Mouse (Mus musculus) heart, embryonic 14.5 days (tissue): ENCODE data around the gene Hrk. TPM values are rescaled to one million over a fixed set of nuclear protein-coding genes. Genes with fewer than 3 reads are reported as not detected.

Experiments
- ATAC-seq: fragments of 200-750 bp; cut with Nextera tagmentation; 2 replicates; pipeline ENCODE4 v1.8.0; 2017; ENCODE audit warnings: low read depth, moderate TSS enrichment; ENCODE audit not compliant: insufficient number of reproducible peaks, insufficient read depth, low FRiP score
- H3K27ac ChIP-seq, 2 experiments: fragments of 200-500 bp in 1 of 2; fragments of 300-500 bp in 1 of 2; sonication (generic) in 1 of 2; replicated peaks in 1 of 2; 2 replicates each; pipeline ENCODE4 v1.5.1; 2012 to 2014; ENCODE audit warnings: low read depth in 2 of 2, low read length in 2 of 2, control low read depth in 1 of 2, mild to moderate bottlenecking in 1 of 2, mixed read lengths in 1 of 2; ENCODE audit not compliant: control insufficient read depth in 1 of 2, insufficient read depth in 1 of 2
- H3K27me3 ChIP-seq: fragments of 300-500 bp; sonication (generic); 2 replicates; pipeline ENCODE4 v1.6.1; 2014; ENCODE audit warnings: mild to moderate bottlenecking, low read length, control low read depth; ENCODE audit not compliant: control insufficient read depth, insufficient read depth
- H3K36me3 ChIP-seq: fragments of 300-500 bp; sonication (generic); 2 replicates; pipeline ENCODE4 v1.6.1; 2014; ENCODE audit warnings: mild to moderate bottlenecking, control low read depth, low read length, mixed read lengths; ENCODE audit not compliant: control insufficient read depth, insufficient read depth
- H3K4me1 ChIP-seq, 2 experiments: fragments of 200-500 bp in 1 of 2; fragments of 300-500 bp in 1 of 2; sonication (generic) in 1 of 2; 2 replicates each; pipeline ENCODE4 v1.6.1; 2012 to 2014; ENCODE audit warnings: low read length in 2 of 2, control low read depth in 1 of 2, mixed read lengths in 1 of 2; ENCODE audit not compliant: control insufficient read depth in 2 of 2, insufficient read depth in 2 of 2
- H3K4me2 ChIP-seq: fragments of 300-500 bp; sonication (generic); 2 replicates; pipeline ENCODE4 v1.6.1; 2014; ENCODE audit warnings: mild to moderate bottlenecking, low read length
- H3K4me3 ChIP-seq, 2 experiments: fragments of 200-500 bp in 1 of 2; fragments of 300-500 bp in 1 of 2; sonication (generic) in 1 of 2; 2 replicates each; pipeline ENCODE4 v1.5.1; 2012 to 2014; ENCODE audit warnings: low read length in 2 of 2, mild to moderate bottlenecking in 2 of 2, control low read depth in 1 of 2, low read depth in 1 of 2, moderate library complexity in 1 of 2; ENCODE audit not compliant: control insufficient read depth in 1 of 2, insufficient read depth in 1 of 2
- H3K9ac ChIP-seq: fragments of 300-500 bp; sonication (generic); 2 replicates; pipeline ENCODE4 v1.6.1; 2014; ENCODE audit warnings: mild to moderate bottlenecking, low read length
- H3K9me3 ChIP-seq: fragments of 300-500 bp; sonication (generic); 2 replicates; pipeline ENCODE4 v1.6.1; 2016; ENCODE audit warnings: low read length, control low read depth; ENCODE audit not compliant: control insufficient read depth
- WGBS: fragments of 180-500 bp; shearing (Covaris S2); extraction: QIAGEN DNeasy Blood & Tissue Kit; methylation state at CpG from one replicate; pipeline ENCODE4 v1.1.7; 2014; 5-methylcytosine and 5-hydroxymethylcytosine counted together
- polyA plus RNA-seq: library from polyadenylated mRNA; unstranded; fragments of >200 nt; fragmentation: Nextera tagmentation; extraction: Ambion mirVana; gene quantifications from 2 replicates; pipeline ENCODE4 v1.2.1, GENCODE M21; 2014

The Hrk gene
- polyA plus RNA-seq: 0.04 and 0.09 TPM in 2 replicates

DNA sequence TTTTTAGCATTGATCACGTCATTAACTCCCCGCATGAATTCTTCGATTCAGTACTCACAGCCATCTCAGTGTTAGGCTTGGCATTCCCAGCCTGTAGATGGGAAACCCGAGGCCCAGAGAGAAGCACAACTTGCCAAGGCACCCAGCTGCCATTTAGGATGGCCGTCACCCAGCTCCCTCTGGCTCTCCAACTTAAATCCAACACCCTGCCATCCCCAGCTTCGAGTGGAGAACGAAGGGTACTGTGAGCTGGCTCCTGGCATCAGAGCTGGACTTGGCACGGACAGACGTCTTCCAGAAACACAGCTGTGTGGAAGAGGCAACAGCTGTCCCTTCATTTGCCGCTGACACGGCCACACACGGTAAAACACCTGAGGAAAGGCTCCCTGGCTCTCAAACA lies at the start of gene Hrk:
Gene Hrk, plus strand, starts transcription at position 68 of the 400 bp plus-strand sequence.
- no peak within 1 kb of the TSS for H3K4me2 ChIP-seq
- ATAC-seq: no peak
- H3K9me3 ChIP-seq: no peaks in the 10 kb centered on the region
- H3K4me3 ChIP-seq: no peak within 1 kb of the TSS
- no peak within 1 kb of the TSS for H3K27ac ChIP-seq
- no peak within 1 kb of the TSS for H3K9ac ChIP-seq
- WGBS: 55% methylated on average over 12 of the region's 12 CpGs
- no peaks in the 10 kb centered on the region for H3K36me3 ChIP-seq
- H3K27me3 ChIP-seq: peaks cover 54% of the 10 kb centered on the region
- peaks cover 0 to 6% of the 10 kb centered on the region in 2 experiments; a peak in 1 of 4 replicates for H3K4me1 ChIP-seq

DNA sequence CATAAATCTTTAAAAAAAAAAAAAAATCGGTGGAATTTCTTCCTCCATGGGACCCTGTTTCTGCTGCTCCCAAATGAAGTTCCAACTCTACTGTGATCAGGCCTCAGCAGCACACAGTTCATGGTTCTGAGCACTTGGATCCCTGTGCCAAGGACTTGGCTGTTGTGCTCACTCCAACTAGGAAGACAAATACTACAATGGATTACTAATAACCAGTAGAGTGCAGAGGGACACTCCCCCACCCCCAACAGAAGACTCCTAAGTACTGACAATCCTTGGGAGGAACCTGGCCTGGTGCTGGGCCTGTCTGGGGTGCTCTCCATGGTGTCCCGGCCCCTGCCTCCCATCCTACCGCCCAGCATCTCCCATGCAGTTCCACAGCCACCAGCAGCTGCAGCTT lies 46.1 kb upstream of the Hrk start:
- ATAC-seq: no peak
- 83% methylated on average over 3 of the region's 3 CpGs for WGBS

DNA sequence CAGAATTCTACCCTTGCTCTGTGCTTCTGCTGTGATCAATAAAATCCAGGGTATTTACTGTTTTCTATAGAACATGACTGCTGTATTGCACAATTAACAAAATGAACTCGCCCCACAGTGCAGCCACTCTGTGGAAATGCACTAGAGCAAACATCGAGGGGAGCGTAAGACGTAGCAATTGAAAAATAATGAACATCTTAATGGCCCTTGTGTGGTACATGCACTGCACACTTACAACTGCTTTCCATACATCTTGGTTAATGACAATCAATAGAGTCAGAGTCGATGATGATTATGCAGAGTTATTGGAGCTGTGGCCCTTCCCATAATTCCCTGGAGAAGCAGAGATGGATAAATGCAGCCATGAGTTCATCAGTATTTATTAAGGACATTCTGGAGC lies 45.5 kb upstream of the Hrk start:
- no peaks in the 10 kb centered on the region for H3K27me3 ChIP-seq
- H3K4me2 ChIP-seq: no peak overlapping the region
- no peak overlapping the region for H3K9ac ChIP-seq
- H3K27ac ChIP-seq: no peak overlapping the region
- no peak for ATAC-seq
- peaks cover 15 to 27% of the 10 kb centered on the region in 2 experiments for H3K4me1 ChIP-seq
- WGBS: 94% methylated on average over 5 of the region's 5 CpGs
- no peaks in the 10 kb centered on the region for H3K9me3 ChIP-seq
- peaks cover 20% of the 10 kb centered on the region for H3K36me3 ChIP-seq
- H3K4me3 ChIP-seq: no peak overlapping the region

More for the DNA sequence above, 46.1 kb upstream of the Hrk start:
- Histone ChIP-seq H3K4me3 (no peak overlapping the region), H3K36me3 (peaks cover 20% of the 10 kb centered on the region), H3K4me2 (no peak overlapping the region), H3K4me1 (peaks cover 15 to 27% of the 10 kb centered on the region in 2 experiments), H3K9ac (no peak overlapping the region), H3K9me3 (no peaks in the 10 kb centered on the region), H3K27ac (no peak overlapping the region), H3K27me3 (no peaks in the 10 kb centered on the region)

DNA sequence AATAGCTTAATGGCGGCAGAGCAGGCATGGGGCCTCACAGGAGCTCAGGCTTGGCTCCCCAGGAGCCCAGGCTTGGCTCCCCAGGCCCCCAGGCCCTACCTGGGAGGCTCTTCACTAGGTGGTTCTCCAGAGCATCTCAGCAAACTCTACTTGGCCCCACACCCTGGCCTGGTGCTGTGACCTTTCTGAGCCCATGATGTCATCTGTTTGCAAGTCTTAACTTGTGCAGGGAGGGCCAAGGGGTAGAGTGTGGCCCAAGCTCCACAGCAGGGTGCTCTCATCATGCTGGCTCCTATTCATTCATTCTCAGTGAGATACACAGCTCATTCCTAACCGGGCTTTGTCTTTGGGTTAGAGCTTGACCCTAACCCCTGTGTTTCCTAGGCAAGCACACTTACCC lies 43.8 kb upstream of the Hrk start:
- H3K9me3 ChIP-seq: no peaks in the 10 kb centered on the region
- no peaks in the 10 kb centered on the region for H3K27me3 ChIP-seq
- 52% methylated on average over 2 of the region's 2 CpGs for WGBS
- H3K27ac ChIP-seq: no peak overlapping the region
- no peak overlapping the region for H3K9ac ChIP-seq
- peaks cover 20 to 35% of the 10 kb centered on the region in 2 experiments for H3K4me1 ChIP-seq
- ATAC-seq: peak; percentile 39; the same call in 1 of the 2 replicates
- H3K4me2 ChIP-seq: no peak overlapping the region
- peaks cover 36% of the 10 kb centered on the region for H3K36me3 ChIP-seq
- H3K4me3 ChIP-seq: no peak overlapping the region

DNA sequence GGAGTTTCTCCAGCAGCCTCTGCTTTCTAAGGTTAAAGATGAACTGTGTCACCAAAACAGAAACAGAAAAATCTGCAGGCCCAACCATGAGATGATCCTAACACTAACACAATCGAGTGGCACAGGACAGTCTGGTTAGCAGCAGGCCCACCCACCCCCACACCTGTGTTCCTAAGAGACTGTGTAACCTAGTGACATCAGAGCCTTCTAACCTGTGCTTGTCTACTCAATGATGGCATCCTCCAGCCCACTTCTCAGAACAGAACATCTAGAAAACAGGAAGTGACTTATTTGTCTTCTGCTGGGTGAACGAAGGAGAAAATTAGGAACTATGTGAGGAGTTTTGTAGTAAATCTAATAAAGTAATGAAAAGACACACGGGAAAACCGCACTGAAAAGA lies 42.5 kb upstream of the Hrk start:
- H3K4me3 ChIP-seq: no peak overlapping the region
- no peak for ATAC-seq
- no peak overlapping the region for H3K27ac ChIP-seq
- H3K9ac ChIP-seq: no peak overlapping the region
- H3K27me3 ChIP-seq: no peaks in the 10 kb centered on the region
- WGBS: 85% methylated on average over 4 of the region's 4 CpGs
- no peak overlapping the region for H3K4me2 ChIP-seq
- peaks cover 19 to 45% of the 10 kb centered on the region in 2 experiments for H3K4me1 ChIP-seq
- peaks cover 36% of the 10 kb centered on the region for H3K36me3 ChIP-seq
- H3K9me3 ChIP-seq: no peaks in the 10 kb centered on the region

DNA sequence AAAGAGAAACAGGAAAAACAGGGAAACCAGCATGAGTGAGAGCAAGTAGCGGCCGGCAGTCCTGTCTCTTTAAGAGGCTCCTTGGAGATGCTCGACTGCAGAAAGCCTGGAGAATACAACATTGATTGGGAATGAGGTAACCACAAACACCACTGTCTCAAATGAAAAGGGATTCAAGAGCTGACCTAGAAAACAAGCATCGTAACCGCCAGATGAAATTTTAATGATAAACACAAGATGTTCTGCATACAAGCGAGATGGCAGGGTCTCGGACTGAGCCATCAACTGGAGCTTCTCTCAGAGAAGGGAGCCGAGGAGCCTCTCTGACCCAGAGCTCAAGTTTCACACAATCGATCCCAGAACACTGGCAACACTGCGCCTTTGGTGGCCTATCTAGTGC lies 41.4 kb upstream of the Hrk start:
- no peak overlapping the region for H3K27ac ChIP-seq

DNA sequence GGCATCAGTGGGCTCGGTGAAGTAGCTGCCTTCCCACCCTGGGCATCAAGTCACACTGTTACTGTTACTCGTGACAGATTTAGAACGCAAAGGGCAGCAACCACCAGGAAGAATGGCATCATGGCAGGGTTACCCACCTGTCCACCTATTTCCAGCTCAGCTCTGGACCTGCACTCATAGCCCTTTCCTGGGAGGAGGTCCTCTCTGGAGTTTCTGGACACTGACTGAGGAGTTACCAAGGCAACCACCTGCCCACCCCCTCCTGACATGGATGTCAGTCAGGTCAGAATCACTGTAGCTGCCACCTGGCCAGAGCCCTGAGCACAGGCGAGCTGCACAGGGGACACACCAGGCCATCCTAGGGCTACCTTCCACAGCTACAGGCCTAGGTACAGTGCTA lies 37.8 kb upstream of the Hrk start:
- no peak overlapping the region for H3K4me2 ChIP-seq
- H3K4me3 ChIP-seq: no peak overlapping the region
- H3K27me3 ChIP-seq: no peaks in the 10 kb centered on the region
- peaks cover 38% of the 10 kb centered on the region for H3K36me3 ChIP-seq
- H3K27ac ChIP-seq: no peak overlapping the region
- H3K9me3 ChIP-seq: no peaks in the 10 kb centered on the region
- 77% methylated on average over 4 of the region's 4 CpGs for WGBS
- no peak for ATAC-seq
- no peak overlapping the region for H3K9ac ChIP-seq
- H3K4me1 ChIP-seq: peaks cover 27 to 52% of the 10 kb centered on the region in 2 experiments

More for the DNA sequence above, 41.4 kb upstream of the Hrk start:
- no peak overlapping the region for H3K4me2 ChIP-seq
- 58% methylated on average over 10 of the region's 10 CpGs for WGBS
- H3K36me3 ChIP-seq: peaks cover 39% of the 10 kb centered on the region
- H3K4me3 ChIP-seq: no peak overlapping the region
- no peaks in the 10 kb centered on the region for H3K27me3 ChIP-seq
- H3K9ac ChIP-seq: no peak overlapping the region
- H3K9me3 ChIP-seq: no peaks in the 10 kb centered on the region
- ATAC-seq: no peak
- H3K4me1 ChIP-seq: peaks cover 29 to 56% of the 10 kb centered on the region in 2 experiments

GRCm38 (mm10) chr5:118128208-118128607 lies 36.2 kb upstream of the Hrk start:
- peaks cover 29 to 52% of the 10 kb centered on the region in 2 experiments for H3K4me1 ChIP-seq
- H3K4me2 ChIP-seq: peak overlapping the region; percentile 7; the same call in 1 of the 2 replicates
- 13% methylated on average over 6 of the region's 6 CpGs for WGBS

More at GRCm38 (mm10) chr5:118128208-118128607, 36.2 kb upstream of the Hrk start:
- Histone ChIP-seq H3K27ac (peak overlapping the region; percentile 23 to 43; a peak in 3 of 4 replicates), H3K4me3 (no peak overlapping the region), H3K9me3 (no peaks in the 10 kb centered on the region), H3K9ac (no peak overlapping the region), H3K27me3 (no peaks in the 10 kb centered on the region), H3K36me3 (peaks cover 45% of the 10 kb centered on the region)
- ATAC-seq: peak; percentile 58
